Mouse (Mus musculus) limb, embryonic 15.5 days (tissue): ENCODE data around the gene Rorb. TPM values are rescaled to one million over a fixed set of nuclear protein-coding genes. Genes with fewer than 3 reads are reported as not detected.

Experiments used
- ATAC-seq: fragments of 200-750 bp; cut with Nextera tagmentation; 2 replicates; pipeline ENCODE4 v1.8.0; 2017; ENCODE audit warnings: low read depth, moderate TSS enrichment; ENCODE audit not compliant: insufficient number of reproducible peaks, low FRiP score, low TSS enrichment
- H3K27ac ChIP-seq: fragments of 300-500 bp; sonication (generic); 2 replicates; pipeline ENCODE4 v1.5.1; 2015; ENCODE audit warnings: moderate library complexity, mild to moderate bottlenecking, inconsistent platforms
- H3K27me3 ChIP-seq: fragments of 300-500 bp; sonication (generic); 2 replicates; pipeline ENCODE4 v1.6.1; 2015; ENCODE audit warnings: inconsistent platforms
- H3K36me3 ChIP-seq: fragments of 300-500 bp; sonication (generic); 2 replicates; pipeline ENCODE4 v1.6.1; 2015; ENCODE audit warnings: inconsistent platforms
- H3K4me1 ChIP-seq: fragments of 300-500 bp; sonication (generic); 2 replicates; pipeline ENCODE4 v1.6.1; 2015; ENCODE audit warnings: inconsistent platforms
- H3K4me2 ChIP-seq: fragments of 300-500 bp; sonication (generic); 2 replicates; pipeline ENCODE4 v1.6.1; 2015; ENCODE audit warnings: mild to moderate bottlenecking, inconsistent platforms
- H3K4me3 ChIP-seq: fragments of 300-500 bp; sonication (generic); 2 replicates; pipeline ENCODE4 v1.5.1; 2015; ENCODE audit warnings: mild to moderate bottlenecking, inconsistent platforms
- H3K9ac ChIP-seq: fragments of 300-500 bp; sonication (generic); 2 replicates; pipeline ENCODE4 v1.6.1; 2015; ENCODE audit warnings: inconsistent platforms
- H3K9me3 ChIP-seq: fragments of 300-500 bp; sonication (generic); 2 replicates; pipeline ENCODE4 v1.6.1; 2016; ENCODE audit warnings: inconsistent platforms
- whole genome bisulfite sequencing: fragments of 180-500 bp; shearing (Covaris S2); methylation state at CpG from one replicate; pipeline ENCODE4 v1.1.7; 2015; 5-methylcytosine and 5-hydroxymethylcytosine counted together
- polyA plus RNA-seq: library from polyadenylated mRNA; unstranded; fragments of >200 nt; fragmentation: Nextera tagmentation; extraction: Ambion mirVana; gene quantifications from 2 replicates; pipeline ENCODE4 v1.2.1, GENCODE M21; 2015

The Rorb gene
- polyA plus RNA-seq, 1 experiment from 2014 or later: 0.33 TPM

DNA sequence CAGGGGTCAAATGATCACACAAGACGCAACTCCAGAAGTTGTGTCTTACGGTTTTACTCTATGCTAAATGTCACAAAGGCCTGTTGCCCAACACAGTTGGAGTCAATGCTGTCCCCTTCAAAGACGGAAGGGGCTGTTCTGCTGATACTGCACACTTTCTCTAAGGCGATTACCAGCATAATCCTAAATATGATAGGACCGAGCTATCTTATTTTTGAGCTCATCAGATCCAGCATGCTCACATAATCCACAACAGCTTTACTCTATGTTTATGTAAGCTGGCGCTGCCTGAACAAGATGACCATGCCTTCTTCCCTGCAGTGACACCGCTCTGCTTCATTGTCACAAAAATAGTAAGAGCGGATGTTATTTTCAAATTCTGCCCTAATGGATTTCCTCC lies 112.0 kb downstream of the Rorb start:
- H3K36me3 ChIP-seq: no peaks in the 10 kb centered on the region
- H3K4me3 ChIP-seq: no peak overlapping the region
- H3K27ac ChIP-seq: no peak overlapping the region
- H3K4me2 ChIP-seq: no peak overlapping the region
- no peak overlapping the region for H3K9ac ChIP-seq
- no peaks in the 10 kb centered on the region for H3K4me1 ChIP-seq
- 85% methylated on average over 8 of the region's 8 CpGs for WGBS
- H3K9me3 ChIP-seq: no peaks in the 10 kb centered on the region
- no peak for ATAC-seq
- no peaks in the 10 kb centered on the region for H3K27me3 ChIP-seq

GRCm38 (mm10) chr19:18997711-18998110 lies 113.3 kb downstream of the Rorb start:
- Histone ChIP-seq H3K4me2 (no peak overlapping the region), H3K9me3 (no peaks in the 10 kb centered on the region), H3K4me3 (no peak overlapping the region), H3K9ac (no peak overlapping the region), H3K36me3 (no peaks in the 10 kb centered on the region), H3K27me3 (no peaks in the 10 kb centered on the region), H3K4me1 (no peaks in the 10 kb centered on the region), H3K27ac (no peak overlapping the region)
- ATAC-seq: no peak
- 57% methylated on average over 1 of the region's 1 CpGs for WGBS

GRCm38 (mm10) chr19:18979996-18980395 lies 131.0 kb downstream of the Rorb start:
- no peaks in the 10 kb centered on the region for H3K27me3 ChIP-seq
- H3K9ac ChIP-seq: no peak overlapping the region
- H3K36me3 ChIP-seq: no peaks in the 10 kb centered on the region
- no peak overlapping the region for H3K4me3 ChIP-seq
- no peak for ATAC-seq
- H3K9me3 ChIP-seq: no peaks in the 10 kb centered on the region
- H3K27ac ChIP-seq: no peak overlapping the region
- no peaks in the 10 kb centered on the region for H3K4me1 ChIP-seq
- WGBS: 57% methylated on average over 5 of the region's 5 CpGs
- H3K4me2 ChIP-seq: no peak overlapping the region

- Histone ChIP-seq H3K9me3 (no peaks in the 10 kb centered on the region), H3K36me3 (no peaks in the 10 kb centered on the region), H3K27me3 (no peaks in the 10 kb centered on the region), H3K9ac (no peak overlapping the region), H3K4me2 (no peak overlapping the region), H3K4me1 (no peaks in the 10 kb centered on the region), H3K4me3 (no peak overlapping the region), H3K27ac (no peak overlapping the region)
- no peak for ATAC-seq
- 48% methylated on average over 5 of the region's 5 CpGs for WGBS
These were observed 136.0 kb downstream of the Rorb start for GRCm38 (mm10) chr19:18974796-18975660.

DNA sequence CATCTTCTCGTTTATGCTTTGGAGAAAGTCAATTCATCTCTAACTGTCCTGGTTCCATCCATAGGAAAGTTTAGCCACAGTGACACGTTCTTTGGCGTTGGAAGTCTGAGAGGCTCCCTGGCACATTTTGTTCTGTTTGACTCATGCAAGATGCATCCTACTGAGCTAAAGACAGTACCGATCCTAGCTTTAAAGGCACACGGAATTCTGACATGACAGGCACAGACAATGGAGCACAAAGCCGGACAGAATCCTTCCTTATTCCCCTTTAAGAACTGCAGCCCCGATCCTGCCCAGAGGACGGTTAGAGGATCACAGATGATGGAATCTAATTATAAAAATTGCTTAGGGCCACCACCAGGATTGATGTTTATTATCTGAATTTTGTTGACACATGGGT lies 141.6 kb downstream of the Rorb start:
- H3K9me3 ChIP-seq: no peaks in the 10 kb centered on the region
- H3K27me3 ChIP-seq: no peaks in the 10 kb centered on the region
- no peaks in the 10 kb centered on the region for H3K36me3 ChIP-seq
- H3K9ac ChIP-seq: no peak overlapping the region
- no peak for ATAC-seq
- no peaks in the 10 kb centered on the region for H3K4me1 ChIP-seq
- WGBS: 80% methylated on average over 8 of the region's 8 CpGs
- H3K27ac ChIP-seq: no peak overlapping the region
- H3K4me3 ChIP-seq: no peak overlapping the region
- no peak overlapping the region for H3K4me2 ChIP-seq

- 62% methylated on average over 4 of the region's 4 CpGs for WGBS
These were observed 143.7 kb downstream of the Rorb start for GRCm38 (mm10) chr19:18967307-18967706.

GRCm38 (mm10) chr19:18959862-18960261 lies 151.1 kb downstream of the Rorb start:
- 9% methylated on average over 3 of the region's 3 CpGs for WGBS
- Histone ChIP-seq H3K9ac (no peak overlapping the region), H3K4me3 (no peak overlapping the region), H3K27ac (no peak overlapping the region), H3K4me1 (no peaks in the 10 kb centered on the region), H3K9me3 (no peaks in the 10 kb centered on the region), H3K27me3 (no peaks in the 10 kb centered on the region), H3K36me3 (no peaks in the 10 kb centered on the region), H3K4me2 (no peak overlapping the region)
- no peak for ATAC-seq

More at GRCm38 (mm10) chr19:18967307-18967706, 143.7 kb downstream of the Rorb start:
- no peak overlapping the region for H3K4me3 ChIP-seq
- no peak overlapping the region for H3K4me2 ChIP-seq
- H3K27me3 ChIP-seq: no peaks in the 10 kb centered on the region
- H3K9me3 ChIP-seq: no peaks in the 10 kb centered on the region
- no peak for ATAC-seq
- H3K27ac ChIP-seq: no peak overlapping the region
- H3K9ac ChIP-seq: no peak overlapping the region
- no peaks in the 10 kb centered on the region for H3K4me1 ChIP-seq
- no peaks in the 10 kb centered on the region for H3K36me3 ChIP-seq

- Histone ChIP-seq H3K9ac (no peak overlapping the region), H3K9me3 (no peaks in the 10 kb centered on the region), H3K4me3 (no peak overlapping the region), H3K4me2 (no peak overlapping the region), H3K27ac (no peak overlapping the region), H3K27me3 (no peaks in the 10 kb centered on the region), H3K36me3 (no peaks in the 10 kb centered on the region), H3K4me1 (no peaks in the 10 kb centered on the region)
- WGBS: 85% methylated on average over 3 of the region's 3 CpGs
- no peak for ATAC-seq
These were observed 158.2 kb downstream of the Rorb start for GRCm38 (mm10) chr19:18952806-18953205.

GRCm38 (mm10) chr19:18947193-18947592 lies 163.8 kb downstream of the Rorb start:
- H3K4me1 ChIP-seq: no peaks in the 10 kb centered on the region
- no peak overlapping the region for H3K27ac ChIP-seq
- no peaks in the 10 kb centered on the region for H3K27me3 ChIP-seq
- H3K4me2 ChIP-seq: no peak overlapping the region
- no peaks in the 10 kb centered on the region for H3K9me3 ChIP-seq
- H3K4me3 ChIP-seq: no peak overlapping the region
- no peaks in the 10 kb centered on the region for H3K36me3 ChIP-seq
- H3K9ac ChIP-seq: no peak overlapping the region
- WGBS: 60% methylated on average over 3 of the region's 3 CpGs
- no peak for ATAC-seq

- H3K36me3 ChIP-seq: no peaks in the 10 kb centered on the region
These were observed 165.7 kb downstream of the Rorb start for GRCm38 (mm10) chr19:18945265-18945664.

DNA sequence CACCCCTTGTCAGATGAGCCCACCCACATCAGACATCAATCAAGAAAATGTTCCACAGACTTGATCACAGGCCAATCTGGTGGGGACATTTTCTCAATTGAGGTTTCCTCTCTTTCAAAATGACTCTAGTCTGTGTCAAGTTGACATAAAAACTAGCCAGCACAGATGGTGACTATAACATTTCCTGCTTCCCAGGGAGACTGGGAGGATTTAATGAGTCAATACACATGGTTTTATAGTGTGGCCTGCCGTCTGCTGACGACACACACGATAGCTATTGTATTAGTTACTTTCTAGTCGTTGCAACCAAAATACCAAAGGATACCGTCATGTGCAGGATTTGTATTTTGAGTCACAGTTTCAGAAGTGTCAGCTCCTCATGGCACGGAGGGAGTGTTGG lies 169.6 kb downstream of the Rorb start:
- Histone ChIP-seq H3K9ac (no peak overlapping the region), H3K4me2 (no peak overlapping the region), H3K9me3 (no peaks in the 10 kb centered on the region), H3K4me1 (no peaks in the 10 kb centered on the region), H3K27me3 (no peaks in the 10 kb centered on the region), H3K27ac (no peak overlapping the region), H3K4me3 (no peak overlapping the region), H3K36me3 (no peaks in the 10 kb centered on the region)
- WGBS: 48% methylated on average over 6 of the region's 6 CpGs
- ATAC-seq: no peak

More at GRCm38 (mm10) chr19:18945265-18945664, 165.7 kb downstream of the Rorb start:
- ATAC-seq: no peak
- H3K9me3 ChIP-seq: no peaks in the 10 kb centered on the region
- no peak overlapping the region for H3K27ac ChIP-seq
- no peaks in the 10 kb centered on the region for H3K27me3 ChIP-seq
- no peak overlapping the region for H3K4me2 ChIP-seq
- no peak overlapping the region for H3K4me3 ChIP-seq
- no peaks in the 10 kb centered on the region for H3K4me1 ChIP-seq
- WGBS: 90% methylated on average over 3 of the region's 3 CpGs
- no peak overlapping the region for H3K9ac ChIP-seq

GRCm38 (mm10) chr19:18911755-18912340 lies 199.1 kb downstream of the Rorb start:
- Histone ChIP-seq H3K27me3 (no peaks in the 10 kb centered on the region), H3K9ac (no peak overlapping the region), H3K27ac (no peak overlapping the region), H3K9me3 (no peaks in the 10 kb centered on the region), H3K4me2 (no peak overlapping the region), H3K4me1 (no peaks in the 10 kb centered on the region), H3K36me3 (no peaks in the 10 kb centered on the region), H3K4me3 (no peak overlapping the region)
- ATAC-seq: no peak
